Mouse (Mus musculus): Measurements from ENCODE around the gene Cdc42bpa. TPM values are rescaled to one million over a fixed set of nuclear protein-coding genes. Genes with fewer than 3 reads are reported as not detected.

Cdc42bpa gene
- polyA plus RNA-seq, 1 experiment from 2014 or later, result 32.6 TPM

DNA sequence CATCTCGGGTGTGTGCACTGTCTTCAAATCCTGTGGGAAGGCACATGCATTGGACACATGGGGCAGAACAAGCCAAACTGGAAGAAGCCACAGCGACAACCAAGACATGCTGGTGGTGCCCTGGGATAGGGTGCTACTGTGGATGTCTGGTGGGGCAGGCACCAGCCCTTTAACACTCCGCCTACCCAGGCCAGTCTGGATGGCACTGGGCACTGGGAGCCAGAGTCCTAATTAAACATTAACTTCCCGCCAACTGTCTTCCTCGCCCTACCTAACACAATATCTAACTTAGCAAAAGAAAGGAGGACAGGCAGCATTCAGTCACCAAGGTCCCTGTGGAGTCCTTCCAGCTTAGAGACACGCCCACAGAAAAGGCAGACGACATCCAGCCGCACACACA lies 215.4 kb downstream of the Cdc42bpa start:
- ATAC-seq (replicated peaks), result no peak
- Histone ChIP-seq H3K36me3 (no peaks in the 10 kb centered on the region), H3K4me1 (no peaks in the 10 kb centered on the region), H3K9me3 (no peaks in the 10 kb centered on the region), H3K27me3 (no peaks in the 10 kb centered on the region), H3K27ac (replicated peaks) (no peak overlapping the region), H3K4me3 (no peak overlapping the region), H3K9ac (replicated peaks) (no peak overlapping the region), H3K4me2 (replicated peaks) (no peak overlapping the region)
- 59% methylated on average over 8 of the region's 8 CpGs for WGBS

- ATAC-seq (replicated peaks), result no peak
- Histone ChIP-seq H3K4me1 (no peaks in the 10 kb centered on the region), H3K36me3 (no peaks in the 10 kb centered on the region), H3K9ac (replicated peaks) (no peak overlapping the region), H3K9me3 (no peaks in the 10 kb centered on the region), H3K4me2 (replicated peaks) (no peak overlapping the region), H3K27me3 (no peaks in the 10 kb centered on the region), H3K4me3 (no peak overlapping the region), H3K27ac (replicated peaks) (no peak overlapping the region)
- 6% methylated on average over 1 of the region's 1 CpGs for WGBS
These were observed 216.5 kb downstream of the Cdc42bpa start for GRCm38 (mm10) chr1:180176784-180177183.

GRCm38 (mm10) chr1:180178340-180178739 lies 218.1 kb downstream of the Cdc42bpa start:
- Histone ChIP-seq H3K36me3 (no peaks in the 10 kb centered on the region), H3K4me2 (replicated peaks) (no peak overlapping the region), H3K9me3 (no peaks in the 10 kb centered on the region), H3K27ac (replicated peaks) (no peak overlapping the region), H3K4me1 (no peaks in the 10 kb centered on the region), H3K9ac (replicated peaks) (no peak overlapping the region), H3K4me3 (no peak overlapping the region), H3K27me3 (no peaks in the 10 kb centered on the region)
- 82% methylated on average over 9 of the region's 9 CpGs for WGBS
- ATAC-seq (replicated peaks), result no peak

- WGBS, result 92% methylated on average over 4 of the region's 4 CpGs
- no peak for ATAC-seq (replicated peaks)
- Histone ChIP-seq H3K4me1 (no peaks in the 10 kb centered on the region), H3K9me3 (no peaks in the 10 kb centered on the region), H3K27me3 (no peaks in the 10 kb centered on the region), H3K27ac (replicated peaks) (no peak overlapping the region), H3K4me2 (replicated peaks) (no peak overlapping the region), H3K9ac (replicated peaks) (no peak overlapping the region), H3K36me3 (no peaks in the 10 kb centered on the region), H3K4me3 (no peak overlapping the region)
These were observed 218.8 kb downstream of the Cdc42bpa start for GRCm38 (mm10) chr1:180179100-180179499.

GRCm38 (mm10) chr1:180179840-180180239 lies 219.6 kb downstream of the Cdc42bpa start:
- H3K9ac ChIP-seq (replicated peaks), result no peak overlapping the region
- H3K4me1 ChIP-seq, result no peaks in the 10 kb centered on the region
- H3K27ac ChIP-seq (replicated peaks), result no peak overlapping the region
- WGBS, result 96% methylated on average over 2 of the region's 2 CpGs
- no peaks in the 10 kb centered on the region for H3K27me3 ChIP-seq
- no peaks in the 10 kb centered on the region for H3K36me3 ChIP-seq
- ATAC-seq (replicated peaks), result no peak
- no peak overlapping the region for H3K4me2 ChIP-seq (replicated peaks)
- H3K4me3 ChIP-seq, result no peak overlapping the region
- H3K9me3 ChIP-seq, result no peaks in the 10 kb centered on the region

DNA sequence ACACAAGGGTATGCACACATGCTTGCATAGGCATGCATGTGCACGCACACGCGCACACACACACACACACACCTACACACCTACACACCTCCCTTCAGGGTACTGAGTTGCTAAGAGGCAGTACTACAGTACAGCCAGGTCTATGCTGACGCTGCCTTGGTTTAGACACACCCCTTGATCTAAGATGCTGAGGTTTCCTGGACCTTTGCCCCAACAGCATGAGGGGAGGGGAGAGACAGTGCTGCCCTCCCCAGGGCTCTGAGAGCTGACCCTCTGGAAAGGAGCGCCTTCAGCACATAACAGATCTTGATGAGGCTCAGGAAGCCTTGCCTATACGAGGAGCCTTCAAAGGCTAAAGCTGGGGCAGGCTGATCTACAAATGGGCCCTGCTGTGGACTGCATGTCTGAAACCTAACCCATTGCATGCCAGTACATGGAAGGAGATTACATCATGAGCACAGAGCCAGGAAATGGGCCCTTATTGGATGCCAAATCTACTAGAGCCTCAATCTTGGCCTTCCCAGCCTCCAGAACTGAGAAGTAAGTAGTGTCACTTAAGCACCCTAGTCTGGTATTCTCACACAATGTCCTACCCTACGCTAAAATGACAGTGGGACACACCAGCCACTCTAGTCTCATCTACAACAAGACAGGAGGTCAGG lies 221.2 kb downstream of the Cdc42bpa start:
- WGBS, result 91% methylated on average over 7 of the region's 7 CpGs
- H3K27ac ChIP-seq (replicated peaks), result no peak overlapping the region

GRCm38 (mm10) chr1:180181966-180182319 lies 221.7 kb downstream of the Cdc42bpa start:
- H3K27me3 ChIP-seq, result no peaks in the 10 kb centered on the region
- no peak for ATAC-seq (replicated peaks)
- H3K9ac ChIP-seq (replicated peaks), result no peak overlapping the region
- H3K27ac ChIP-seq (replicated peaks), result no peak overlapping the region
- H3K4me2 ChIP-seq (replicated peaks), result no peak overlapping the region
- H3K9me3 ChIP-seq, result no peaks in the 10 kb centered on the region
- 88% methylated on average over 9 of the region's 9 CpGs for whole genome bisulfite sequencing
- no peak overlapping the region for H3K4me3 ChIP-seq
- no peaks in the 10 kb centered on the region for H3K36me3 ChIP-seq
- H3K4me1 ChIP-seq, result no peaks in the 10 kb centered on the region

More for the DNA sequence above, 221.2 kb downstream of the Cdc42bpa start:
- Histone ChIP-seq H3K4me2 (replicated peaks) (no peak overlapping the region), H3K27me3 (no peaks in the 10 kb centered on the region), H3K4me3 (no peak overlapping the region), H3K9me3 (no peaks in the 10 kb centered on the region), H3K9ac (replicated peaks) (no peak overlapping the region), H3K36me3 (no peaks in the 10 kb centered on the region), H3K4me1 (no peaks in the 10 kb centered on the region)
- no peak for ATAC-seq (replicated peaks)

GRCm38 (mm10) chr1:180182731-180183130 lies 222.5 kb downstream of the Cdc42bpa start:
- no peak for ATAC-seq (replicated peaks)
- H3K9me3 ChIP-seq, result no peaks in the 10 kb centered on the region
- 88% methylated on average over 3 of the region's 3 CpGs for WGBS
- H3K27ac ChIP-seq (replicated peaks), result no peak overlapping the region
- H3K4me2 ChIP-seq (replicated peaks), result no peak overlapping the region
- H3K9ac ChIP-seq (replicated peaks), result no peak overlapping the region
- H3K27me3 ChIP-seq, result no peaks in the 10 kb centered on the region
- no peaks in the 10 kb centered on the region for H3K4me1 ChIP-seq
- H3K4me3 ChIP-seq, result no peak overlapping the region
- no peaks in the 10 kb centered on the region for H3K36me3 ChIP-seq

DNA sequence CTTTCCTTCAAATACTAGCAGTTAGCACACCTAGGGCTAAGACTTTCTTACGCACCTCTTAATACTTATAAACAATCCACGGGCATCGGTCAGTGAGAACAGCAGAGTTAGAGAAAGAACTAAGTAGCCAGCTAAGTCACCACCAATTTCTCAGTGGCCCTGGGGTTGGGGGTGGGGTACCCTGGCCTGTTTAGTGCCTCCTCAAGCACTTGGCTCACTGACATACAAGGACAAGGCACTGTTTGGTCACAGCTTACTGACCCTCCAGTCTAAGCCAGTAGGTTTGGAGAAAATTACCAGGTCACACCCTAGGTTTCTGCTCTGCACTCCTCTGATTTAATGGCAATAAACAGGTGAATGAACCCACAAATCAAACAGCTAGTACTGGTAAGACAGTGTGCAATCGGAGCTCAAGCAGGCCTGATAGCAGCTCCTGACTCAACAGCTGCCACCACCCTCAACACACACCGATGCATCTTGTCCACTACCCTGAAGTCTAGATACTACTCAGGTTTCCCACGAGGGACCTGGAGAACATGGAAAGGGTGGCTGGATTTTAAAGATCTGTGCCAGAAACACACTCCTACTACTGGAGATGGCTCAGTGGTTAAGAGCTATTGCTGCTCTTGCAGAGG lies 223.4 kb downstream of the Cdc42bpa start:
- H3K27me3 ChIP-seq, result no peaks in the 10 kb centered on the region
- no peaks in the 10 kb centered on the region for H3K36me3 ChIP-seq
- no peak overlapping the region for H3K9ac ChIP-seq (replicated peaks)
- H3K4me1 ChIP-seq, result no peaks in the 10 kb centered on the region
- ATAC-seq (replicated peaks), result no peak
- no peak overlapping the region for H3K4me3 ChIP-seq
- no peak overlapping the region for H3K4me2 ChIP-seq (replicated peaks)
- H3K27ac ChIP-seq (replicated peaks), result no peak overlapping the region
- WGBS, result 94% methylated on average over 6 of the region's 6 CpGs
- no peaks in the 10 kb centered on the region for H3K9me3 ChIP-seq

- H3K4me3 ChIP-seq, result no peak overlapping the region
- no peak for ATAC-seq (replicated peaks)
These were observed 224.5 kb downstream of the Cdc42bpa start for GRCm38 (mm10) chr1:180184768-180185167.

DNA sequence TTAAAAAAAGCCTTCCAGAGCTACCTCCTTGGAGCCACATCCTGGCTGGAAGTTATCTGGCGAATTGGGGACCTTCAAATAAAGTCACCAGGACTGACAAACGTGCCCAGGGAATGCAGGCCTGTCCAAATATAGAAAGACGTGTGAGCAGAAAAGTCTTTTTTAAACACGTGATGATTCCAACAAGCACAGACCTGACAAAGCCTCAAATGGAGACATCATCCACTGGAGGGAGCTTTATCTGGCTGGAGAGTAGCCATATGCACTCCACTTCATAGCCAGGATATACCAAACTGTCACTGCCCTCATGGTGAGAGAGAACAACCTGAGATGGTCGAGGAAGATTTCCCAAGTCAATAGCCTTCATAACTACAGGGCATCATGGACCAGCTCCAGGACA lies 225.6 kb downstream of the Cdc42bpa start:
- no peaks in the 10 kb centered on the region for H3K4me1 ChIP-seq
- no peak for ATAC-seq (replicated peaks)
- 72% methylated on average over 5 of the region's 5 CpGs for WGBS
- no peaks in the 10 kb centered on the region for H3K27me3 ChIP-seq
- no peak overlapping the region for H3K9ac ChIP-seq (replicated peaks)
- no peak overlapping the region for H3K4me3 ChIP-seq
- no peak overlapping the region for H3K4me2 ChIP-seq (replicated peaks)
- no peaks in the 10 kb centered on the region for H3K36me3 ChIP-seq
- no peak overlapping the region for H3K27ac ChIP-seq (replicated peaks)
- no peaks in the 10 kb centered on the region for H3K9me3 ChIP-seq

More at GRCm38 (mm10) chr1:180184768-180185167, 224.5 kb downstream of the Cdc42bpa start:
- H3K9me3 ChIP-seq, result no peaks in the 10 kb centered on the region
- H3K27me3 ChIP-seq, result no peaks in the 10 kb centered on the region
- no peak overlapping the region for H3K27ac ChIP-seq (replicated peaks)
- no peak overlapping the region for H3K9ac ChIP-seq (replicated peaks)
- H3K4me1 ChIP-seq, result no peaks in the 10 kb centered on the region
- no peak overlapping the region for H3K4me2 ChIP-seq (replicated peaks)
- 42% methylated on average over 7 of the region's 7 CpGs for WGBS
- no peaks in the 10 kb centered on the region for H3K36me3 ChIP-seq

DNA sequence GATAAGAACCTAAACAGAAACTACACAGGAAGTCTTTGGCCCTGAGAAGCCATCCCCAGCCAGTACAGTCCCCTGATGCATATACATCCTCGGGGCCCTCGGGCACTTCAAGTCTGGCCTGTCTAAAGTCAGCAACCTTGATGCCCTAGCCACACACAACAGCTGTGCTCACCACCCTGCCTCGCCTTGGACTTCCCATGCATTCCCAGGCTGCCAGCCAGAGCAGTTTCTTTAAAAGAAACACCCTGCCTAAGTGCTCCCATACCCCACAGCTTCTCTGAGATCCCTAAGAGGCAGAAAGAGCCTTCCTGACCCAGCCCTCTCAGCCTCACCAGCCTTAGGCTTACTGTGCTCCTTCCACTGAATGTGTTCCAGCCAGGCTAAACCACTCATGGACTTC lies 226.1 kb downstream of the Cdc42bpa start:
- no peak overlapping the region for H3K4me2 ChIP-seq (replicated peaks)

DNA sequence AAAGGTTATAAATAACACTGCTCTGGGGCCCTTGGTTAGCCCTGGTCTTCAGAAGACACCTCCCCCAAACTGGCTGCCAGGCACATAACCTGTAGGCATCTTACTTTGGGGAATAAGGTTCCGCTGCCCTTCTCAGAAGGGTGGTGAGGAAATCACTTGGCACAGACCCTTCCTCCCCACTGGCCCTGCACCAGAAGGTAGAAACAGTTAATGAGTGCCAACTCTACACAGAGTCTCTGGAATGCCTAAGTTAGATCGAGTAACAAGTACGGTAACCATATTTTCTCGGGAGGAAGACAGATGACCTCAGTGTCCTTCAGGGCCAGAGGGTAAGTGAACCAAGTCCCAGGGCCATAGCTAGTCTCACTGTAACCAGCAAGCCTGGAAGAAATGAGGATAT lies 228.7 kb downstream of the Cdc42bpa start:
- WGBS, result 94% methylated on average over 4 of the region's 4 CpGs
- ATAC-seq (replicated peaks), result no peak
- Histone ChIP-seq H3K27ac (replicated peaks) (no peak overlapping the region), H3K9me3 (no peaks in the 10 kb centered on the region), H3K27me3 (no peaks in the 10 kb centered on the region), H3K9ac (replicated peaks) (no peak overlapping the region), H3K4me2 (replicated peaks) (no peak overlapping the region), H3K36me3 (no peaks in the 10 kb centered on the region), H3K4me3 (no peak overlapping the region), H3K4me1 (no peaks in the 10 kb centered on the region)

More for the DNA sequence above, 226.1 kb downstream of the Cdc42bpa start:
- H3K36me3 ChIP-seq, result no peaks in the 10 kb centered on the region
- H3K9me3 ChIP-seq, result no peaks in the 10 kb centered on the region
- ATAC-seq (replicated peaks), result no peak
- H3K27ac ChIP-seq (replicated peaks), result no peak overlapping the region
- H3K4me1 ChIP-seq, result no peaks in the 10 kb centered on the region
- no peak overlapping the region for H3K4me3 ChIP-seq
- H3K9ac ChIP-seq (replicated peaks), result no peak overlapping the region
- no peaks in the 10 kb centered on the region for H3K27me3 ChIP-seq
- 90% methylated on average over 3 of the region's 3 CpGs for WGBS

Data from forebrain, embryonic 15.5 days (tissue).